Mouse (Mus musculus): ENCODE results near the gene Klc4. TPM values are rescaled to one million over a fixed set of nuclear protein-coding genes. Genes with fewer than 3 reads are reported as not detected.

Gene Klc4
- total and polyA plus RNA-seq, 2 experiments from 2014 or later, result 25.1 to 29.0 TPM

DNA sequence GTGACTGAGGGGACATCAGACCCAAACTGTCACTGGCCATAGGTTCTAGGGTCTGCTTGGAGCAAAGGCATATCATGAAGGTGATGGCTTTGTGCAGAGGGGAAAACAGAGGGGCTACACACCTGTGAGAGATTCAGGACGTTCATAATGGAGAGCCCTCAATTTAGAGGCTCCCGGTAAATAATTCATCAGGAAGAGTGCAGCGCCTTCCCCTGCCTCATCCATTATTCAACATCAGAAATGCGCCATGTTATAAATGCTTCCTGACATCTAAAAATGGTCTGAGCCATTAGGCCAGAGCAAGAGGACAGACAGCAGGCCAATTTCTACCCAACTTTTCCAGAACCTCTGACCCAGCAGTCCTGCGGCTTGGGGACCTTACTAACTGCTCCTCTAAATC lies 40.7 kb downstream of the Klc4 start:
- H3K4me3 ChIP-seq (ENCODE audit: low read depth, low read length), result no peak overlapping the region
- TF ChIP-seq EP300 (IDR thresholded peaks at IDR 0.05; ENCODE audit: low read depth) (no peak), CTCF (IDR thresholded peaks at IDR 0.05; ENCODE audit: low read depth) (no peak)
- DNase-seq (ENCODE audit: low spot score) (no peak), ATAC-seq (ENCODE audit: insufficient read depth, low read depth) (no peak)
- H3K27me3 ChIP-seq (ENCODE audit: control insufficient read depth, insufficient read depth, low read length), result no peaks in the 10 kb centered on the region
- H3K4me1 ChIP-seq (ENCODE audit: control insufficient read depth, insufficient read depth), result 0 out of 2 replicates have a peak, but pooled peaks cover 4% of the 10 kb centered on the region
- no peaks in the 10 kb centered on the region for H3K36me3 ChIP-seq (replicated peaks; ENCODE audit: control insufficient read depth, insufficient read depth, low read length)
- H3K9ac ChIP-seq (replicated peaks; ENCODE audit: low read depth, low read length), result no peak overlapping the region
- H3K9me3 ChIP-seq (replicated peaks; ENCODE audit: control insufficient read depth, low read length), result no peaks in the 10 kb centered on the region
- H3K4me2 ChIP-seq (ENCODE audit: low read depth, low read length), result no peak overlapping the region
- H3K27ac ChIP-seq (ENCODE audit: low read depth), result no peak overlapping the region
- WGBS, result 79% methylated on average over 5 of the region's 5 CpGs

DNA sequence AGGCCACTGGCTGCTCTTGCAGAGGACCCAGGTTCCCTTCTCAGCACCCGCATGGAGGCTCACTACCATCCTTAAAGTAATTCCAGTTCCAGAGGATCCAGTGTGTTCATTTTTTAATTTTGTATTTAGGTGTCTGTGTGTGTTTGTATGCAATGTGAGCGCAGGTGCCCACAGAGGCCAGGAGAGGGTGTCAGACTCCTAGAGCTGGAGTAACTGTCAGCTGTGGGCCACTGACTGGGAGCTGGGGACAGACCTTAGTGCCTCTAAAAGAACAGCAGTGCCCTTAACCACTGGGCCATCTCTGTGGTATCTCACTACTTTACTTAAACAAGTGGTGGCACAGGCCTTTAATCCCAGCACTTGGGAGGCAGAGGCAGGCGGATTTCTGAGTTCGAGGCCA lies 42.6 kb downstream of the Klc4 start:
- Histone ChIP-seq H3K27me3 (ENCODE audit: control insufficient read depth, insufficient read depth, low read length) (no peaks in the 10 kb centered on the region), H3K36me3 (replicated peaks; ENCODE audit: control insufficient read depth, insufficient read depth, low read length) (no peaks in the 10 kb centered on the region), H3K4me1 (ENCODE audit: control insufficient read depth, insufficient read depth) (no peaks in the 10 kb centered on the region), H3K9me3 (replicated peaks; ENCODE audit: control insufficient read depth, low read length) (no peaks in the 10 kb centered on the region), H3K4me2 (ENCODE audit: low read depth, low read length) (no peak overlapping the region), H3K27ac (ENCODE audit: low read depth) (no peak overlapping the region), H3K4me3 (ENCODE audit: low read depth, low read length) (no peak overlapping the region), H3K9ac (replicated peaks; ENCODE audit: low read depth, low read length) (no peak overlapping the region)
- DNase-seq (ENCODE audit: low spot score), result no peak
- TF ChIP-seq CTCF (IDR thresholded peaks at IDR 0.05; ENCODE audit: low read depth) (no peak), EP300 (IDR thresholded peaks at IDR 0.05; ENCODE audit: low read depth) (no peak)
- ATAC-seq (ENCODE audit: insufficient read depth, low read depth), result no peak
- 96% methylated on average over 4 of the region's 4 CpGs for WGBS

DNA sequence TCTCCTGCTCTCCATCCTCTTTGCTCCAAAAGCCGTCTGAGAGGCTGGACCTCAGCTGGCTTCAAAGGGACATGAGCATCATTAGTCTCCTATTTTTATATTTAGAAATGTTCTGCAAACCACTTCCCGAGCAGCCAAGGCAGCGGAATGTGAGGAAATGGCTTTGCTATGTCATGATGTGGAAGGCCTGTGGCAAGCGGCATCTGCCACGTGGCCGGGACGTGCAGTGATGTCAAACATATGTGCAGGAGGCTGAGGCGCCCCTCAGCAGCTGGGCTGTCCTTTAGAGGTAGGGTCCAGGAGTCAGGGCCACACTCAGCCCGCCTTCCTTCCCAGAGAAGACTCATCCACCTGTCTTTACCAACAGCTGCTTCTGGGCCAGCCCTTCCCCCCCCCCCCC lies 43.6 kb downstream of the Klc4 start:
- DNase-seq (ENCODE audit: low spot score) (peak; percentile 35), ATAC-seq (ENCODE audit: insufficient read depth, low read depth) (peak; percentile 27; the same call in 1 of the 2 replicates)
- Histone ChIP-seq H3K9me3 (replicated peaks; ENCODE audit: control insufficient read depth, low read length) (no peaks in the 10 kb centered on the region), H3K9ac (replicated peaks; ENCODE audit: low read depth, low read length) (no peak overlapping the region), H3K4me2 (ENCODE audit: low read depth, low read length) (no peak overlapping the region), H3K4me1 (ENCODE audit: control insufficient read depth, insufficient read depth) (no peaks in the 10 kb centered on the region), H3K27me3 (ENCODE audit: control insufficient read depth, insufficient read depth, low read length) (no peaks in the 10 kb centered on the region), H3K27ac (ENCODE audit: low read depth) (peak overlapping the region; percentile 26; the same call in 1 of the 2 replicates), H3K4me3 (ENCODE audit: low read depth, low read length) (no peak overlapping the region), H3K36me3 (replicated peaks; ENCODE audit: control insufficient read depth, insufficient read depth, low read length) (no peaks in the 10 kb centered on the region)
- TF ChIP-seq CTCF (IDR thresholded peaks at IDR 0.05; ENCODE audit: low read depth) (no peak), EP300 (IDR thresholded peaks at IDR 0.05; ENCODE audit: low read depth) (no peak)
- WGBS, result 14% methylated on average over 9 of the region's 9 CpGs

DNA sequence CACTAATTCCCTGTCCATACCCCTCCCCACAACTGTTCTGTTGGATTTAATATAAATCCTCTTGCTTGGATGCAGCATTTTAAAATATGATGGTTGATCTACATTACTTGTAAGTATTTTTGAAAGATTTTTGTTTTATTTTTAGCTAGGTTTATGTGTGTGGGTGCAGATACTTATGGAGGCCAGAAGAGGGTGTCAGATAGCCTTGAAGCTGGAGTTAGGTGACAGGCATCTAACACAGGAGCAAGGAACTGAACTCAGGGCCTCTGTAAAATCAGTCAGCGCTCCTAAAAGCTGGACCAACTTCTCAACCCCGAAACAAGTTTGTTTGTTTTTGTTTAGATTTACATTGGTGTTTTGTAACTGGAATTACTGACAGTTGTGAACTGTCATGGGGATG lies 45.3 kb downstream of the Klc4 start:
- Histone ChIP-seq H3K4me3 (ENCODE audit: low read depth, low read length) (no peak overlapping the region), H3K9ac (replicated peaks; ENCODE audit: low read depth, low read length) (no peak overlapping the region), H3K4me2 (ENCODE audit: low read depth, low read length) (no peak overlapping the region), H3K9me3 (replicated peaks; ENCODE audit: control insufficient read depth, low read length) (no peaks in the 10 kb centered on the region), H3K27ac (ENCODE audit: low read depth) (no peak overlapping the region), H3K27me3 (ENCODE audit: control insufficient read depth, insufficient read depth, low read length) (no peaks in the 10 kb centered on the region), H3K4me1 (ENCODE audit: control insufficient read depth, insufficient read depth) (no peaks in the 10 kb centered on the region), H3K36me3 (replicated peaks; ENCODE audit: control insufficient read depth, insufficient read depth, low read length) (no peaks in the 10 kb centered on the region)
- ATAC-seq (ENCODE audit: insufficient read depth, low read depth) (no peak), DNase-seq (ENCODE audit: low spot score) (no peak)
- WGBS, result 94% methylated on average over 2 of the region's 2 CpGs
- TF ChIP-seq CTCF (IDR thresholded peaks at IDR 0.05; ENCODE audit: low read depth) (no peak), EP300 (IDR thresholded peaks at IDR 0.05; ENCODE audit: low read depth) (no peak)

DNA sequence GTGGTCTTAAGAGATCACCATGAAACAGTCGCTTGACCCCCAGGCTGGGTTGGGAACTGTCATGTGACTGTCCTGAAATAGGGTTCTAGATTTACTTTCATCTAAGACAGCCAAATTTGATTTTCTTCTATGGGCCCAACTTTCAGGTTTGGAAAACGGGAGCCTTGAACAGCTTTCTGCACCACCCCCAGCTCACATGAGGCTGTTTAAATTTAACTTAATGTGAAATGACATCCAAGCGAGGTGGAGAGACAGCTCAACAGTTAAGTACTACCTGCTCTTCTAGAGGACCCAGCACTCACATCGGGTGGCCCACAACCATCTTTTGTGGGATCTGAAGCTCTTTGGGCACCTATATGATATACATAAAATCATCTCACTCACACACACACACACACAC lies 46.9 kb downstream of the Klc4 start:
- no peaks in the 10 kb centered on the region for H3K9me3 ChIP-seq (replicated peaks; ENCODE audit: control insufficient read depth, low read length)
- ATAC-seq (ENCODE audit: insufficient read depth, low read depth) (no peak), DNase-seq (ENCODE audit: low spot score) (no peak)
- no peak overlapping the region for H3K9ac ChIP-seq (replicated peaks; ENCODE audit: low read depth, low read length)
- no peaks in the 10 kb centered on the region for H3K4me1 ChIP-seq (ENCODE audit: control insufficient read depth, insufficient read depth)
- no peak overlapping the region for H3K4me3 ChIP-seq (ENCODE audit: low read depth, low read length)
- WGBS, result 70% methylated on average over 4 of the region's 4 CpGs
- H3K36me3 ChIP-seq (replicated peaks; ENCODE audit: control insufficient read depth, insufficient read depth, low read length), result no peaks in the 10 kb centered on the region
- TF ChIP-seq CTCF (IDR thresholded peaks at IDR 0.05; ENCODE audit: low read depth) (no peak), EP300 (IDR thresholded peaks at IDR 0.05; ENCODE audit: low read depth) (no peak)
- H3K4me2 ChIP-seq (ENCODE audit: low read depth, low read length), result no peak overlapping the region
- no peaks in the 10 kb centered on the region for H3K27me3 ChIP-seq (ENCODE audit: control insufficient read depth, insufficient read depth, low read length)
- H3K27ac ChIP-seq (ENCODE audit: low read depth), result no peak overlapping the region

DNA sequence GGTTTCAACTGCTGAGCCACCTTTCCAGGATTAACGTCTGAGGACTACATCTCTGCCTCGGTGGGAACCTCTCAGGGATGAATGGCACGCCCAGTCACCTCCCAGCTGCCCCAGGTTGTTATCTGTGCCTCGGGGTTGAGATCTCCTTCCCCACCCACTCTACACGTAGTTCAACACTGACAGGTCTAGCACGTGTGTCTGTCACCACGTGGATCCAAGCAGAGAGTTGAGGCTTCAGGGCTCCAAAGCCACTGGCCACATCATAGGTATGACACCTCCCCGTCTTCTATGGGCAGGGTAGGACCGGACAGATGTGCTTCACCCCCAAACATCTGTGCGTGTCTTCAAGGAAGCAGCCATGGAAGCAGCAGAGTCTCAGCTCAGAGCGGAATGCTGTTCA lies 47.9 kb downstream of the Klc4 start:
- no peak overlapping the region for H3K4me3 ChIP-seq (ENCODE audit: low read depth, low read length)
- H3K4me1 ChIP-seq (ENCODE audit: control insufficient read depth, insufficient read depth), result 0 out of 2 replicates have a peak, but pooled peaks cover 4% of the 10 kb centered on the region
- ATAC-seq (ENCODE audit: insufficient read depth, low read depth) (no peak), DNase-seq (ENCODE audit: low spot score) (no peak)
- H3K27ac ChIP-seq (ENCODE audit: low read depth), result no peak overlapping the region
- WGBS, result 77% methylated on average over 11 of the region's 11 CpGs
- no peaks in the 10 kb centered on the region for H3K36me3 ChIP-seq (replicated peaks; ENCODE audit: control insufficient read depth, insufficient read depth, low read length)
- no peak overlapping the region for H3K4me2 ChIP-seq (ENCODE audit: low read depth, low read length)
- H3K9ac ChIP-seq (replicated peaks; ENCODE audit: low read depth, low read length), result no peak overlapping the region
- H3K27me3 ChIP-seq (ENCODE audit: control insufficient read depth, insufficient read depth, low read length), result no peaks in the 10 kb centered on the region
- no peak for TF ChIP-seq EP300 (IDR thresholded peaks at IDR 0.05; ENCODE audit: low read depth)
- no peak for TF ChIP-seq CTCF (IDR thresholded peaks at IDR 0.05; ENCODE audit: low read depth)
- no peaks in the 10 kb centered on the region for H3K9me3 ChIP-seq (replicated peaks; ENCODE audit: control insufficient read depth, low read length)
